Mouse (Mus musculus) hindbrain, embryonic 15.5 days (tissue): ENCODE results near the gene Rbl2. TPM values are rescaled to one million over a fixed set of nuclear protein-coding genes. Genes with fewer than 3 reads are reported as not detected.

Experiments used
- ATAC-seq: fragments of 200-750 bp; cut with Nextera tagmentation; 2 replicates; pipeline ENCODE4 v1.8.0; 2017; ENCODE audit warnings: low read depth, moderate number of reproducible peaks, moderate TSS enrichment; ENCODE audit not compliant: low FRiP score
- H3K27ac ChIP-seq: fragments of 300-500 bp; sonication (generic); replicated peaks from 2 replicates; pipeline ENCODE4 v1.5.1; 2015; ENCODE audit warnings: mild to moderate bottlenecking, inconsistent platforms
- H3K27me3 ChIP-seq: fragments of 300-500 bp; sonication (generic); 2 replicates; pipeline ENCODE4 v1.6.1; 2015; ENCODE audit warnings: control low read depth, inconsistent platforms
- H3K36me3 ChIP-seq: fragments of 300-500 bp; sonication (generic); 2 replicates; pipeline ENCODE4 v1.6.1; 2015; ENCODE audit warnings: control low read depth, inconsistent platforms
- H3K4me1 ChIP-seq: fragments of 300-500 bp; sonication (generic); replicated peaks from 2 replicates; pipeline ENCODE4 v1.6.1; 2015; ENCODE audit warnings: control low read depth, inconsistent platforms
- H3K4me2 ChIP-seq: fragments of 300-500 bp; sonication (generic); 2 replicates; pipeline ENCODE4 v1.6.1; 2015; ENCODE audit warnings: moderate library complexity, mild to moderate bottlenecking, inconsistent platforms
- H3K4me3 ChIP-seq: fragments of 300-500 bp; sonication (generic); 2 replicates; pipeline ENCODE4 v1.5.1; 2015; ENCODE audit warnings: mild to moderate bottlenecking, inconsistent platforms
- H3K9ac ChIP-seq: fragments of 300-500 bp; sonication (generic); 2 replicates; pipeline ENCODE4 v1.6.1; 2015; ENCODE audit warnings: inconsistent platforms
- H3K9me3 ChIP-seq: fragments of 300-500 bp; sonication (generic); 2 replicates; pipeline ENCODE4 v1.6.1; 2016; ENCODE audit warnings: control low read depth, inconsistent platforms
- WGBS: fragments of 180-500 bp; shearing (Covaris S2); methylation state at CpG from one replicate; pipeline ENCODE4 v1.1.7; 2015; 5-methylcytosine and 5-hydroxymethylcytosine counted together
- polyA plus RNA-seq: library from polyadenylated mRNA; unstranded; fragments of >200 nt; fragmentation: Nextera tagmentation; extraction: Ambion mirVana; gene quantifications from 2 replicates; pipeline ENCODE4 v1.2.1, GENCODE M21; 2015

Rbl2 gene
- 21.3 and 22.0 TPM in 2 replicates for polyA plus RNA-seq

DNA sequence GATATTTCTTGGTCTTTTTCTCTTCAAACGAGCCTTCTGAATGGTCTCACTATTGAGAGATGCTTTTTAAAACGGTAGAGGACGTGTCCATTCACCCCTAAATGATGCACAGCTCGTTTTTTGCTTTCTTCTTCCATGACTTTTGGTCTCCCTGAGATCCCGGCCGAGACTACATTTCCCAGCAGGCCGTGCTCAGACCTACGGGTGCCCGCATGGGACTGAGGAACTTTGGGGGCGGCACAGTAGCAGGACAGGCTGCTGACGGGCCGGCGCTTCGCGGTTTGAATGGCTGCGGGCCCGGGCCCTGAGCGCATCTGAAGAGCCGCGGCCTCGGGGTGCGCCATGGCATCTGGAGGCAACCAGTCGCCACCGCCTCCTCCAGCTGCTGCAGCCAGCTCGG is at the start of gene Rbl2:
Gene Rbl2, plus strand, starts transcription at position 224 of the 400 bp plus-strand sequence.
- H3K27ac ChIP-seq = peak within 1 kb of the TSS; percentile 84
- no peaks in the 10 kb centered on the region for H3K9me3 ChIP-seq
- peak within 1 kb of the TSS; percentile 80 for H3K9ac ChIP-seq
- ATAC-seq = peak; percentile 96
- no peaks in the 10 kb centered on the region for H3K27me3 ChIP-seq
- H3K4me3 ChIP-seq = peak within 1 kb of the TSS; percentile 79
- no peaks in the 10 kb centered on the region for H3K36me3 ChIP-seq
- peak within 1 kb of the TSS; percentile 69 for H3K4me2 ChIP-seq
- WGBS = under 1% methylated on average over 25 of the region's 25 CpGs
- peaks cover 23% of the 10 kb centered on the region for H3K4me1 ChIP-seq

DNA sequence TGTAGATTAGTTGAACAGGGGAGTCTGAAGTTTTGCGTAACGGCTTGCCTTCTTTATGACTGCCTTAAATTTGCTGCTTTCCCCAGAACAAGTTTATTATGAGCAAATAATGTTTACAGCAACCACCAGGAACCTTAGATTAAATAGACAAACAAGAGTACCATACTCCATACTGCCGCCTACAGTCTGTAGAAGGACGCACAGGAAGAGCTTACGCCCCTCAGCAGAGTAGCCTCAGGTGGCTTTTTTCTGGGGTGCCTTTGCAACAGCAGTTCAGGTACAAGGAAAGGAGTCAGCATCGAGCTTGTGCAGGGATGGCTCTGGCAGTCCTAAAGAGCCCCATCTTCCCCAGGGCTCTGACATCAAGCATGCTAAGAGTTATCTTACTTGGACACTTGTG is 35.4 kb upstream of the Rbl2 start:
- H3K4me2 ChIP-seq = no peak overlapping the region
- H3K36me3 ChIP-seq = peaks cover 80% of the 10 kb centered on the region
- no peak overlapping the region for H3K4me3 ChIP-seq
- WGBS = 85% methylated on average over 6 of the region's 6 CpGs
- H3K4me1 ChIP-seq = no peaks in the 10 kb centered on the region
- H3K9ac ChIP-seq = no peak overlapping the region
- H3K27ac ChIP-seq = no peak overlapping the region
- no peaks in the 10 kb centered on the region for H3K9me3 ChIP-seq
- ATAC-seq = no peak
- no peaks in the 10 kb centered on the region for H3K27me3 ChIP-seq

DNA sequence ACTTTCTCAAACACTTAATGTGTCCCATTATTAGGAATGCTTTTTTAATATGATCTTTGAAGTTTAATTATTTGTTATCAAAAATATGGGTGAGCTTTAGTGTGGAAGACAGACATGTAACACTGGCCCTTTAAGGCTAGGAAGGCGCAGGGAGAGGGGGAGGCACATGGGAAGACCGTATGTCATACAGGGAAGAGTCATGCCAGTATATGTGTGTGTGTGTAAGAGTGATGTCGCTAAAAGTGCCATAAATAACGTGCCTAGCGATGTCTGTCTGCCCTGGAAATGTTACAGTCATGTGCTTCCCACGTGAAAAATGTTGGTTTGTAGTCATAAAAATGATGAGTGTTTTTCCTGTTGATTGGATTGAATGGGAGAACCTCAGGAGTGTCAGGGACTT is 33.0 kb upstream of the Rbl2 start:
- no peak overlapping the region for H3K9ac ChIP-seq
- no peak for ATAC-seq
- H3K36me3 ChIP-seq = peaks cover 83% of the 10 kb centered on the region
- no peaks in the 10 kb centered on the region for H3K9me3 ChIP-seq
- 86% methylated on average over 6 of the region's 6 CpGs for WGBS
- H3K4me3 ChIP-seq = no peak overlapping the region
- no peaks in the 10 kb centered on the region for H3K4me1 ChIP-seq
- no peak overlapping the region for H3K27ac ChIP-seq
- no peaks in the 10 kb centered on the region for H3K27me3 ChIP-seq
- no peak overlapping the region for H3K4me2 ChIP-seq

DNA sequence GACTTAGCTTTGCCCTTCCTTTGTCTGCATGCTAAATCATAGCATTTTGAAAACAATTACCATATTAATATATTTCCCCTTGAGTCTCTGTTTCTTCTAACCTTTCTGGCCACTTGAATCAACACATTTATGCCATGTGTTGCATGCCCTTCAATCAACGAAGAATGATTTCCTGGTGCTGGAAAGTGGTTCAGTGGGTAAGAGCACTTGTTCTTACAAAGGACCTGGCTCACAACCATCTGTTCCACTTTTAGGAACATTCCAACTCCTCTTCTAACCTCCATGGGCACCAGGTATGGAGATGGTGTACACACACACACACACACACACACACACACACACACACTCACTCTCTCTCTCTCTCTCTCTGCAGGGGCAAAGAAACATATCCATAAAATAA is 31.2 kb upstream of the Rbl2 start:
- no peak overlapping the region for H3K4me3 ChIP-seq
- ATAC-seq = no peak
- H3K27ac ChIP-seq = no peak overlapping the region
- H3K27me3 ChIP-seq = no peaks in the 10 kb centered on the region
- no peak overlapping the region for H3K4me2 ChIP-seq
- no peaks in the 10 kb centered on the region for H3K9me3 ChIP-seq
- no peaks in the 10 kb centered on the region for H3K4me1 ChIP-seq
- peaks cover 86% of the 10 kb centered on the region for H3K36me3 ChIP-seq
- WGBS = 95% methylated on average over 1 of the region's 1 CpGs
- no peak overlapping the region for H3K9ac ChIP-seq

DNA sequence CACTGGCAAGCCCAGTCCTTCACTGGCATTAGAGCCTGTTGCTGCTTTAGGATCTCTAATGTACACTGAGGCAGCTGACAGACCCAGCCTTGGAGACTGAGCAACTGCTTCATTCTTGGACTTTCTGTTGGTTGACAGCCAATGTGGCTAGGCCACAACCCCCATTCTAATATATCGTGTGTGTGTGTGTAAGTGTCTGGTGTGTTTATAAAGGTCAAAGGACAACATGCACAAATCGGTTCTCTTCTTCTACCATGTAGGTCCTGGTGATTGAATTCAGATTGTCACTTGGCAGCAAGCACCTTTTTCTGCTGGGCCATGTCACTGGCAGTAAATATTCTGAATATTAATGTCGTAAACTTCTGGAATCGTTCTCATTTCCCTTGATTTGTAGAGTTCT is 23.5 kb upstream of the Rbl2 start:
- H3K4me2 ChIP-seq = no peak overlapping the region
- no peak overlapping the region for H3K9ac ChIP-seq
- no peak overlapping the region for H3K27ac ChIP-seq
- H3K4me3 ChIP-seq = no peak overlapping the region
- no peaks in the 10 kb centered on the region for H3K4me1 ChIP-seq
- H3K27me3 ChIP-seq = no peaks in the 10 kb centered on the region
- H3K9me3 ChIP-seq = no peaks in the 10 kb centered on the region
- ATAC-seq = no peak
- peaks cover 70% of the 10 kb centered on the region for H3K36me3 ChIP-seq
- 91% methylated on average over 4 of the region's 4 CpGs for WGBS

DNA sequence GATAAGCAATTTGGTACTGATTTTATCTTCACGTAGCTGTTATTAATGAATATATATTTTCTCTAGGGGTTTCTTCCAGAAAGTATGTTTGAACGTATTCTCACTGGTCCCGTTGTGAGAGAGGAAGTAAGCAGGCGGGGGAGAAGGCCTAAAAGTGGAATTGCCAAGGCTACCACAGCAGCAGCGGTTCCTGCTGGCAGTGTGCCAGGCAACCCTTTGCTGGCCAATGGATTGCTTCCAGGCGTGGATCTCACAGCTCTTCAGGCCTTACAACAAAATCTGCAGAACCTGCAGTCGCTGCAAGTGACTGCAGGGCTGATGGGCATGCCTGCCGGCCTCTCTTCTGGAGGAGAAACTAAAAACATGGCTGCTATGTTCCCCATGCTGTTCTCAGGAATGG is 18.8 kb upstream of the Rbl2 start:
- no peak overlapping the region for H3K9ac ChIP-seq
- 32% methylated on average over 8 of the region's 8 CpGs for whole genome bisulfite sequencing
- peak overlapping the region; percentile 37; the same call in 1 of the 2 replicates for H3K27ac ChIP-seq
- peak; percentile 61; the same call in 1 of the 2 replicates for ATAC-seq
- no peaks in the 10 kb centered on the region for H3K9me3 ChIP-seq
- H3K4me1 ChIP-seq = no peaks in the 10 kb centered on the region
- H3K36me3 ChIP-seq = peaks cover 49% of the 10 kb centered on the region
- H3K27me3 ChIP-seq = no peaks in the 10 kb centered on the region
- no peak overlapping the region for H3K4me3 ChIP-seq
- no peak overlapping the region for H3K4me2 ChIP-seq

DNA sequence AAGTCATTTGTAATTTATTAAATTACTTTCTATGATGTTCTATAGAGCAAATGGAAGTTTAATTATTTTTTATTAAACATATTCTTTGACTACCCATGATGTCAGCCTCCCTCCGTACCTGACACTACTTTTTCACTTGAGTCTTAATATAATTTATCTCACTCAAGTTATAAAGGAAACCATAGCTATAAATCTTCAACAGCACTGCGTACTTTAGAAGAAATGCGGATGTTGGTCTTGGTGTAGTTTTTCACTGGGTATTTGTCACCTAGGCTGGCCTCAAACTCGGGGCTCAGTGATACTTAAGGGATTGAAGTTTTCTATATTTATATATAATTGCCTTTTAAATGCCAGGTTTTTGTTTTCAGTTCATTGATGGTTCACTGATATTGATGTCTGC is 15.4 kb upstream of the Rbl2 start:
- no peak overlapping the region for H3K27ac ChIP-seq
- no peak overlapping the region for H3K9ac ChIP-seq
- H3K4me3 ChIP-seq = no peak overlapping the region
- WGBS = 93% methylated on average over 4 of the region's 4 CpGs
- no peak overlapping the region for H3K4me2 ChIP-seq
- no peak for ATAC-seq
- H3K9me3 ChIP-seq = no peaks in the 10 kb centered on the region
- no peaks in the 10 kb centered on the region for H3K27me3 ChIP-seq
- H3K4me1 ChIP-seq = no peaks in the 10 kb centered on the region
- peaks cover 30% of the 10 kb centered on the region for H3K36me3 ChIP-seq

DNA sequence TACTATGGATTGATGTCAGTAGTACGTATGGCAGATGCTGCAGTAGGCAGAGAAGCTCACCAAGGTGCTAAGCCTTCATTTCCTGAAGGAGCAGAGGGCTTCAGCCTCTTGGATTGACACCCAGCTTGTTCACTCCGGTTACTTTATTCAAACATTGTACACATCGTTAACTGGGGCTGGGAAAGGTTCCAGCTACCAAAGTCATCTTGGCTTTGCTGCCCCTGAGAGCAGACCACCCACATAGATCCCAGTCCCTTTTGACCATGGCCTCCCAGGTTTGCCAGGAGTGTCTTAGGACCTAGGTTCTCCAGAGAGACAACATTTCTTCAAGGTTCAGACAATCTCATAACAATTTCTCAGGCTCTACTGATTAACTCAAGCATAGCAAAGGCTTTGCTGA is 13.0 kb upstream of the Rbl2 start:
- no peaks in the 10 kb centered on the region for H3K9me3 ChIP-seq
- H3K4me2 ChIP-seq = no peak overlapping the region
- peaks cover 13% of the 10 kb centered on the region for H3K36me3 ChIP-seq
- WGBS = 58% methylated on average over 3 of the region's 3 CpGs
- H3K9ac ChIP-seq = no peak overlapping the region
- no peak for ATAC-seq
- no peaks in the 10 kb centered on the region for H3K27me3 ChIP-seq
- H3K4me1 ChIP-seq = no peaks in the 10 kb centered on the region
- H3K4me3 ChIP-seq = no peak overlapping the region
- no peak overlapping the region for H3K27ac ChIP-seq

DNA sequence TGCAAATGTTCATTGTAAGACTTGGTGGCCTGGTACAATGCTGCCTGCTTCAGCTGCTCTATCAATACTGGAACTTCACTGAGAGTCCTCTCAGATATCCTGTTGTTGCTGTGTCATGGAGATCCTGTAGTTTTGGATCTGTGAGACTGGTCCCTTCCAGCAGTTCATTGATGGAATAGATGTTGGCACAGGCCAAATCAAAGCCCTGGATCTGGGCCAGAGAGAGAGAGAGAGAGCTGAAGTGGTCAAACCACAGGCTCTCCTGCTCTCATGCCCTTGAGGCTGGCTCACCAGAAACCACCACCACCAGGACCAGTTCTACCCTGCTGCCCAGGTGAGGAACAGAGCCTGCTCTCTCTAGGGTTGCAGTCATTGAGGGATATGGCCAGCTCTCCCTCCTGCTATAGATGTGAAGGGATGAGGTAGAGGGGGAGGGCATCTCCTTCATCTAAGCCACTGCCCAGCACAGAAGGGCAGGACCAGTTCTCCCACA is 10.7 kb upstream of the Rbl2 start:
- Histone ChIP-seq H3K9ac (no peak overlapping the region), H3K4me2 (no peak overlapping the region), H3K4me3 (no peak overlapping the region), H3K36me3 (0 out of 2 replicates have a peak, but pooled peaks cover 4% of the 10 kb centered on the region), H3K27ac (no peak overlapping the region), H3K9me3 (no peaks in the 10 kb centered on the region), H3K27me3 (no peaks in the 10 kb centered on the region), H3K4me1 (no peaks in the 10 kb centered on the region)
- ATAC-seq = 0 out of 2 replicates have a peak, but pooled peaks have one; percentile 42

DNA sequence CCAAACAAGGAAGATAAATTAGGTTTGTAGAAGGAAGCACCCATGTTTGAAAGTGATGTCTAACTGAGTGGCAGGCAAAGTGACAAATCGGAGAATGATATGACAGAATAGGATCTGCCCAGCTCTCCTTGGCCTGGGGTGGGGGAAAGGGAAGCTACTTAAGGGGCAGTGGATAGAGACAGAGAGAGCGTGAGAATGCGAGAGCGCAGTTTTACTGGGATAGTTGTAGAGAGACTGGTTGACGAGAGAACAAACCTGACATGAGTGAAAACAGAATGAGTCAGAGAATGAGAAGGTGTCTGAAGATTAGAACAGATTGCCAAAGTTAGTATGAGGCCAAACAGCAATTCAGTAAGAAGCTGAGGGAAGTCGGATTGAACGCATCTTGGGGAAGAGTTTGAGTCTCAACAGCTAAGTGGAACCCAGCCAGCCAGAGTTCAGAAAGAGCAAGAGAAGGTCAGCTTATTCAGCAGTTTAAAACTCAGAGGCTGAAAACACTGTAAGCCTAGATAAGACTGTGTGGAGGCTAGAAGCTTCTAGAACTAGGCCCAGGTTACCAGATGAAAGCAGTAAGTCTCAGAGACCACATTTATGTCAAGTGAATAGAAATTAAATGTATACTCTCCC is 9.9 kb upstream of the Rbl2 start:
- Histone ChIP-seq H3K4me1 (no peaks in the 10 kb centered on the region), H3K9me3 (no peaks in the 10 kb centered on the region), H3K4me2 (no peak overlapping the region), H3K36me3 (0 out of 2 replicates have a peak, but pooled peaks cover 4% of the 10 kb centered on the region), H3K4me3 (no peak overlapping the region), H3K9ac (no peak overlapping the region), H3K27me3 (no peaks in the 10 kb centered on the region), H3K27ac (no peak overlapping the region)
- WGBS = 88% methylated on average over 7 of the region's 7 CpGs
- no peak for ATAC-seq

DNA sequence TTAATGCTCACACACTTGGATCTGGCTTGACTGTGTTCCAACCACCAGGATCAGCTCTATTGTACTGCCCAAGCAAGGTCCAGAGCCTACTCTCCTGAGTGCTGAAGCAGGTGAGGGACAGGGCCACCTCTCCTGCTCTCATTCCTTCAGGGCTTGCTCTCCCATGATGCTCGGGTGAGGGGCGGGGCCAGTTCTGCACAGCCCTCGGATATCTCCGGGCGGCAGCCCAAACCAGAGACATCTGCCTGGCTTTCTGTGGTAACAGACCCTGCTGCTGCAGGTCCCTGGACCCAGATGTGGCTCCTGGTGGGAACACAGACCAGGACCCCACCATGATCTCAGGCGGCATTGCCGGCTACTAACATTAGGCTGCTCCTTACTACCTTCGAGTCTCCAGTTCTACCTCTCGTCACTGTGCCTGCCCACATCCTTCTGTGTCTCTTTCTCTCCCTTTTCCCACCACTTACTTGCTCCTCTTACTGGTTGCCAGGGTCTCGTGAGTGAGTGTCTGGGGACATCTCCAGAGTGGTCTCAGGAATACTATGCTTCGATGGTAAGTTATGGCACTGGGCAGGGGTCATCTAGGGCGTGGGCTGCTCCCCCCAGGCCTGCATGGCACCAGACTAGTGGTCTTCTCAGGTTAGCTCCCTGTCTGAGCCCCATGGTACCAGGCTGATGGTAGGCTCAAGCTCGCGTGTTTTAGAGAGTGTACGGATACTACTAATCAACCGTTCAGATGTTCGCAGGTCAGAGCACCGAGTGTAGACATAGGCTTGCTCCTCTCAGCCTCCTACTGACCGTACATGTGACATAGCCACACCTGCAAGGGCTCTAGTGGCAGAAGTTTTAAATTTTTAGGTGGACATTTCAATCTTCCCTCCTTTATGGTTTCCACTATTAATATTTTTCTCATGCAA is 9.0 kb upstream of the Rbl2 start:
- no peaks in the 10 kb centered on the region for H3K9me3 ChIP-seq
- no peak overlapping the region for H3K9ac ChIP-seq
- no peaks in the 10 kb centered on the region for H3K4me1 ChIP-seq
- 79% methylated on average over 19 of the region's 19 CpGs for WGBS
- H3K4me2 ChIP-seq = no peak overlapping the region
- no peak for ATAC-seq
- H3K27me3 ChIP-seq = no peaks in the 10 kb centered on the region
- no peak overlapping the region for H3K27ac ChIP-seq
- 0 out of 2 replicates have a peak, but pooled peaks cover under 1% of the 10 kb centered on the region for H3K36me3 ChIP-seq
- no peak overlapping the region for H3K4me3 ChIP-seq

DNA sequence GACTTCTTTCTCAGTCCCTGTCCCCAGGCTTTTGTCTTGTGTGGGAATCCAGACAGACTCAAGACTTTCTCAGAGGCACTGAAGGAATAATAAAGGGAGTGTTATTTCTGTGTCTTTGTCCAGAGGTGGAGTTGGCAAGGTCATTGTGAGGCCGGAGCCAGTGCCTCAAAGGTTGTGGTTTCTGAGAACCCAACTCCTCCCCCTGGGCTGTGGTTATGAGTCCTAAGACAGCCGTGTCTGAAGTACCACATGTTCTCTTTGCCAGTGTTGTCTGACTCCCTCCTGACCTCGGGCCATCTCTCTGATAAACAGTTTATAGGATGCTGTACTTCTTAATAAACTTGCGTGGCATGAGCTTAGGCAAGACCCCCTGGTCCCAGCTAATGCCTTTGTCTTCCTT is 4.7 kb upstream of the Rbl2 start:
- 78% methylated on average over 4 of the region's 4 CpGs for WGBS
- peaks cover 8% of the 10 kb centered on the region for H3K4me1 ChIP-seq
- H3K9me3 ChIP-seq = no peaks in the 10 kb centered on the region
- no peak overlapping the region for H3K4me2 ChIP-seq
- H3K27me3 ChIP-seq = no peaks in the 10 kb centered on the region
- no peak overlapping the region for H3K9ac ChIP-seq
- H3K27ac ChIP-seq = no peak overlapping the region
- no peak overlapping the region for H3K4me3 ChIP-seq
- no peaks in the 10 kb centered on the region for H3K36me3 ChIP-seq
- no peak for ATAC-seq
